Mouse (Mus musculus): ENCODE data around the gene 4930404N11Rik. TPM values are rescaled to one million over a fixed set of nuclear protein-coding genes. Genes with fewer than 3 reads are reported as not detected.

Gene 4930404N11Rik
- total and polyA plus RNA-seq, 2 experiments from 2014 or later, result 0.99 TPM; not detected in 1

GRCm38 (mm10) chr10:81402227-81402765 is 36.7 kb upstream of the 4930404N11Rik start:
- TF ChIP-seq CTCF (IDR thresholded peaks at IDR 0.05; ENCODE audit: low read depth), result no peak
- no peaks in the 10 kb centered on the region for H3K27me3 ChIP-seq (ENCODE audit: insufficient read depth, low read length)
- WGBS, result 16% methylated on average over 7 of the region's 7 CpGs
- ATAC-seq (no peak), DNase-seq (ENCODE audit: low spot score) (no peak)
- no peak overlapping the region for H3K4me3 ChIP-seq (ENCODE audit: low read length)
- peak overlapping the region; percentile 7; the same call in 1 of the 2 replicates for H3K4me2 ChIP-seq (ENCODE audit: low read depth, low read length)
- no peaks in the 10 kb centered on the region for H3K9me3 ChIP-seq (ENCODE audit: low read length)
- H3K9ac ChIP-seq (replicated peaks; ENCODE audit: low read length), result 0 out of 2 replicates have a peak overlapping the region, but pooled peaks have one; percentile 21
- peaks cover 29% of the 10 kb centered on the region; the same call in 1 of the 2 replicates for H3K36me3 ChIP-seq (ENCODE audit: insufficient read depth, low read length)
- H3K27ac ChIP-seq, result peak overlapping the region; percentile 74
- H3K4me1 ChIP-seq (ENCODE audit: insufficient read depth, low read length), result peaks cover 25% of the 10 kb centered on the region

- peak; percentile 65 for DNase-seq (ENCODE audit: low spot score)
- Histone ChIP-seq H3K4me3 (ENCODE audit: low read length) (no peak overlapping the region), H3K4me1 (ENCODE audit: insufficient read depth, low read length) (peaks cover 18% of the 10 kb centered on the region), H3K27me3 (ENCODE audit: insufficient read depth, low read length) (no peaks in the 10 kb centered on the region), H3K4me2 (ENCODE audit: low read depth, low read length) (peak overlapping the region; percentile 7; the same call in 1 of the 2 replicates), H3K27ac (peak overlapping the region; percentile 74), H3K36me3 (ENCODE audit: insufficient read depth, low read length) (peaks cover 29% of the 10 kb centered on the region; the same call in 1 of the 2 replicates), H3K9me3 (ENCODE audit: low read length) (no peaks in the 10 kb centered on the region), H3K9ac (replicated peaks; ENCODE audit: low read length) (0 out of 2 replicates have a peak overlapping the region, but pooled peaks have one; percentile 21)
- ATAC-seq, result peak; percentile 61
- WGBS, result 11% methylated on average over 18 of the region's 18 CpGs
- TF ChIP-seq CTCF (IDR thresholded peaks at IDR 0.05; ENCODE audit: low read depth), result no peak
Measured at GRCm38 (mm10) chr10:81401521-81402226, 36.1 kb upstream of the 4930404N11Rik start.

DNA sequence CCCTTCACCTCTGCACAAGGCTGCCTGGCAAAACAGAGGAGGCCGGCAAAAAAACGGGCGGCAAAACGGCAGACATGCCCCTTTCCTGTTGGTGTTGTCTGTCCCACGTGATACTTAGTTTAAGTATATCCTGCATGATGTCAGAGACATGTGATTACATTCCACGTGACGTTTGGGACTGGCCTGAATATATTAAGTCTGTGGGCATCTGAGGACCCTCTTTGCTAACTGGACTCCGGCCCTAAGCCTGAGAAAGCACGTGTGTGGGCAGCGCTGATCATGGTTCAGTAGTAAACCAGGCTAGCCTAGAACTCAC is 35.5 kb upstream of the 4930404N11Rik start:
- TF ChIP-seq CTCF (IDR thresholded peaks at IDR 0.05; ENCODE audit: low read depth), result no peak; the same call in 1 of the 2 replicates
- DNase-seq (ENCODE audit: low spot score) (peak; percentile 46), ATAC-seq (peak; percentile 8)
- Histone ChIP-seq H3K4me1 (ENCODE audit: insufficient read depth, low read length) (peaks cover 17% of the 10 kb centered on the region; the same call in 1 of the 2 replicates), H3K27ac (peak overlapping the region; percentile 74), H3K4me2 (ENCODE audit: low read depth, low read length) (no peak overlapping the region), H3K36me3 (ENCODE audit: insufficient read depth, low read length) (peaks cover 29% of the 10 kb centered on the region; the same call in 1 of the 2 replicates), H3K9me3 (ENCODE audit: low read length) (no peaks in the 10 kb centered on the region), H3K9ac (replicated peaks; ENCODE audit: low read length) (no peak overlapping the region), H3K27me3 (ENCODE audit: insufficient read depth, low read length) (no peaks in the 10 kb centered on the region), H3K4me3 (ENCODE audit: low read length) (no peak overlapping the region)
- 26% methylated on average over 10 of the region's 10 CpGs for WGBS

- DNase-seq (ENCODE audit: low spot score), result peak; percentile 67
- Histone ChIP-seq H3K4me1 (ENCODE audit: insufficient read depth, low read length) (peaks cover 17% of the 10 kb centered on the region; the same call in 1 of the 2 replicates), H3K9ac (replicated peaks; ENCODE audit: low read length) (no peak overlapping the region)
Measured at GRCm38 (mm10) chr10:81400371-81401204, 35.0 kb upstream of the 4930404N11Rik start.

GRCm38 (mm10) chr10:81399798-81400308 is 34.2 kb upstream of the 4930404N11Rik start:
- H3K4me2 ChIP-seq (ENCODE audit: low read depth, low read length), result no peak overlapping the region; the same call in 1 of the 2 replicates
- H3K36me3 ChIP-seq (ENCODE audit: insufficient read depth, low read length), result peaks cover 24% of the 10 kb centered on the region; the same call in 1 of the 2 replicates
- H3K27me3 ChIP-seq (ENCODE audit: insufficient read depth, low read length), result no peaks in the 10 kb centered on the region
- peak overlapping the region; percentile 74; the same call in 1 of the 2 replicates for H3K27ac ChIP-seq
- H3K9ac ChIP-seq (replicated peaks; ENCODE audit: low read length), result no peak overlapping the region
- DNase-seq (ENCODE audit: low spot score) (no peak), ATAC-seq (no peak)
- peaks cover 17% of the 10 kb centered on the region; the same call in 1 of the 2 replicates for H3K4me1 ChIP-seq (ENCODE audit: insufficient read depth, low read length)
- no peak overlapping the region for H3K4me3 ChIP-seq (ENCODE audit: low read length)
- no peaks in the 10 kb centered on the region for H3K9me3 ChIP-seq (ENCODE audit: low read length)
- no peak for TF ChIP-seq CTCF (IDR thresholded peaks at IDR 0.05; ENCODE audit: low read depth)
- 67% methylated on average over 17 of the region's 18 CpGs for WGBS

More at GRCm38 (mm10) chr10:81400371-81401204, 35.0 kb upstream of the 4930404N11Rik start:
- H3K27me3 ChIP-seq (ENCODE audit: insufficient read depth, low read length), result no peaks in the 10 kb centered on the region
- no peaks in the 10 kb centered on the region for H3K9me3 ChIP-seq (ENCODE audit: low read length)
- H3K27ac ChIP-seq, result peak overlapping the region; percentile 74; the same call in 1 of the 2 replicates
- 38% methylated on average over 21 of the region's 22 CpGs for WGBS
- H3K4me3 ChIP-seq (ENCODE audit: low read length), result no peak overlapping the region
- no peak for TF ChIP-seq CTCF (IDR thresholded peaks at IDR 0.05; ENCODE audit: low read depth)
- H3K4me2 ChIP-seq (ENCODE audit: low read depth, low read length), result no peak overlapping the region; the same call in 1 of the 2 replicates
- 0 out of 2 replicates have a peak, but pooled peaks have one; percentile 3 for ATAC-seq
- H3K36me3 ChIP-seq (ENCODE audit: insufficient read depth, low read length), result peaks cover 27% of the 10 kb centered on the region; the same call in 1 of the 2 replicates

DNA sequence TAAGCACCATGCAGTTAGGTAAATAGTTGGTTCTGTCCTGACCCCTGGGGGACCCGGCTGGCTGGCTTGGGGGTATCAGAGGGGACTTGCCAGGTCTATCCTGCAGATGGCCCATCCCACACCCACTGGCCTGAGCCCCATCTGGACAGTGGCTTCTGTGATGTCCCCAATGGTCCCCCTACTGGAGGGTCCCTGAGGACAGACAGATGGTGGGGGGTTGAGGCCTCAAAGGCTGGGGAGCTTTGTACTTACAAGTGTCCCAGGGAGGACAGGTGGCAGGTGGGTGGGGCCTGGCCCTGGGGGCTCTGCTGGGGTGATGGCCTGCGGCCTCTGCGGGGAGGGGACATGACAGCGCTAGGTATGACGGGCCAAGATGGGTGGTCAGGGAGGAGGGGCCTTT is 33.7 kb upstream of the 4930404N11Rik start:
- H3K4me2 ChIP-seq (ENCODE audit: low read depth, low read length), result no peak overlapping the region
- WGBS, result 57% methylated on average over 5 of the region's 5 CpGs
- no peak for ATAC-seq
- DNase-seq (ENCODE audit: low spot score), result no peak
- H3K27me3 ChIP-seq (ENCODE audit: insufficient read depth, low read length), result no peaks in the 10 kb centered on the region
- peaks cover 18% of the 10 kb centered on the region; the same call in 1 of the 2 replicates for H3K36me3 ChIP-seq (ENCODE audit: insufficient read depth, low read length)
- TF ChIP-seq CTCF (IDR thresholded peaks at IDR 0.05; ENCODE audit: low read depth), result 0 out of 2 replicates have a peak, but pooled peaks have one; percentile 11
- H3K27ac ChIP-seq, result no peak overlapping the region
- no peak overlapping the region for H3K9ac ChIP-seq (replicated peaks; ENCODE audit: low read length)
- no peaks in the 10 kb centered on the region for H3K9me3 ChIP-seq (ENCODE audit: low read length)
- H3K4me3 ChIP-seq (ENCODE audit: low read length), result no peak overlapping the region
- peaks cover 17% of the 10 kb centered on the region; the same call in 1 of the 2 replicates for H3K4me1 ChIP-seq (ENCODE audit: insufficient read depth, low read length)

Data from hindbrain, postnatal 0 days (tissue).